Mouse (Mus musculus) thymus, adult 2 months (tissue): ENCODE measurements around the gene Ndufv3.

ENCODE experiments used
- CTCF ChIP-seq: fragments of 200-500 bp; IDR thresholded peaks from 2 replicates; pipeline ENCODE4 v1.5.1; 2012; ENCODE audit warnings: mild to moderate bottlenecking, control low read depth, low read length, moderate library complexity, borderline replicate concordance; ENCODE audit not compliant: control insufficient read depth, poor library complexity, insufficient read depth; ENCODE audit errors: extremely low read depth
- POLR2A ChIP-seq: fragments of 200-500 bp; IDR thresholded peaks from 2 replicates; pipeline ENCODE4 v1.6.1; 2012; ENCODE audit warnings: mild to moderate bottlenecking, low read length, control low read depth, moderate library complexity; ENCODE audit not compliant: control insufficient read depth, poor library complexity, insufficient read depth; ENCODE audit errors: extremely low read depth

DNA sequence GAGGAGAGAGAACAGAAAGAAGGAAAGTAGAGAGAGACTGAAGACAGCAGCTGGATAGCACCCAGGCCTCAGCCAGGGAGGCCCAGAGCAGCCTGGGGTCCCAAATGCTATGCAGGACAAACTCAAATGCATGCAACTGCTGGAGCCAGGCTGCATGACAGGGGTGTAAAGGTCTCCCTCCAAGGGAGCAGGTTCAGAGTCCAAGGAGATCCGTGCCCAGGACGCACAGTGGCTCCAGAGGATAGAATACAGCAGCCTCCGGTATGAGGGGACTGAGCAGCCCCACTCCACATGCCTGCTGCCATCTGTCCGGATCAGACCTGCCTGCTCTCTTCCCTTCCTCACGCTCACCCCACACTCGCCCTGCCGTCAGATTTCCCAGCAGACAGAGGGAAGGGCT, 13.6 kb upstream of the Ndufv3 start:
- no peak for TF ChIP-seq CTCF
- TF ChIP-seq POLR2A, result no peak
